Mouse (Mus musculus): ENCODE measurements around the gene Tubb4b. TPM values are rescaled to one million over a fixed set of nuclear protein-coding genes. Genes with fewer than 3 reads are reported as not detected.

Tubb4b gene
- polyA plus RNA-seq, 1 experiment from 2014 or later, result 512 TPM

- no peak for ATAC-seq (ENCODE audit: insufficient number of reproducible peaks, insufficient read depth, low FRiP score, low read depth)
- no peaks in the 10 kb centered on the region for H3K27me3 ChIP-seq (ENCODE audit: control insufficient read depth, insufficient read depth, low read length)
- peak overlapping the region; percentile 15; the same call in 1 of the 2 replicates for H3K27ac ChIP-seq (ENCODE audit: low read length)
- H3K4me3 ChIP-seq (ENCODE audit: low read depth, low read length), result no peak overlapping the region
- no peak overlapping the region for H3K9ac ChIP-seq (replicated peaks; ENCODE audit: low read depth, low read length)
- H3K36me3 ChIP-seq (ENCODE audit: control insufficient read depth, insufficient read depth, low read length), result no peaks in the 10 kb centered on the region
- 62% methylated on average over 8 of the region's 8 CpGs for WGBS
- H3K4me2 ChIP-seq (replicated peaks; ENCODE audit: low read depth, low read length), result no peak overlapping the region
- H3K4me1 ChIP-seq (ENCODE audit: control insufficient read depth, insufficient read depth, low read length), result peaks cover 24% of the 10 kb centered on the region
- no peaks in the 10 kb centered on the region for H3K9me3 ChIP-seq (ENCODE audit: control insufficient read depth, low read depth, low read length)
These were observed 51.9 kb downstream of the Tubb4b start for GRCm38 (mm10) chr2:25172629-25173028.

Other genes starting within 250 kb of the Tubb4b start
- 114 and 129 TPM in 2 replicates for gene Mrpl41, start 249.6 kb downstream of the Tubb4b start, polyA plus RNA-seq (2014; fragmentation: Nextera tagmentation; extraction: Ambion mirVana)
- gene Pnpla7, start 248.7 kb downstream of the Tubb4b start, polyA plus RNA-seq (2014; fragmentation: Nextera tagmentation; extraction: Ambion mirVana), result 5.2 and 6.5 TPM in 2 replicates
- gene Nsmf, start 170.3 kb downstream of the Tubb4b start, polyA plus RNA-seq (2014; fragmentation: Nextera tagmentation; extraction: Ambion mirVana), result 59.5 and 60.3 TPM in 2 replicates
- gene Entpd8, start 144.4 kb downstream of the Tubb4b start, polyA plus RNA-seq (2014; fragmentation: Nextera tagmentation; extraction: Ambion mirVana), result 0.26 and 0.53 TPM in 2 replicates
- 2.3 and 5.0 TPM in 2 replicates for gene Noxa1, start 129.6 kb downstream of the Tubb4b start, polyA plus RNA-seq (2014; fragmentation: Nextera tagmentation; extraction: Ambion mirVana)
- gene Nrarp, start 43.9 kb downstream of the Tubb4b start, polyA plus RNA-seq (2014; fragmentation: Nextera tagmentation; extraction: Ambion mirVana), result 8.0 and 8.9 TPM in 2 replicates
- gene Tor4a, start 27.8 kb downstream of the Tubb4b start, polyA plus RNA-seq (2014; fragmentation: Nextera tagmentation; extraction: Ambion mirVana), result 12.8 and 15.8 TPM in 2 replicates
- gene Nelfb, start 13.2 kb downstream of the Tubb4b start, polyA plus RNA-seq (2014; fragmentation: Nextera tagmentation; extraction: Ambion mirVana), result 102 TPM in 2 replicates
- gene Stpg3, start 10.1 kb downstream of the Tubb4b start, polyA plus RNA-seq (2014; fragmentation: Nextera tagmentation; extraction: Ambion mirVana), result not detected in 2 replicates
- gene Fam166a, start 6.0 kb downstream of the Tubb4b start, polyA plus RNA-seq (2014; fragmentation: Nextera tagmentation; extraction: Ambion mirVana), result not detected in 2 replicates
- 0.14 TPM in 1 of 2 replicates, not detected in the other for gene Slc34a3, start 9.7 kb upstream of the Tubb4b start, polyA plus RNA-seq (2014; fragmentation: Nextera tagmentation; extraction: Ambion mirVana)
- not detected in 2 replicates for gene Rnf224, start 12.1 kb upstream of the Tubb4b start, polyA plus RNA-seq (2014; fragmentation: Nextera tagmentation; extraction: Ambion mirVana)
- 10.9 and 11.9 TPM in 2 replicates for gene Rnf208, start 17.6 kb upstream of the Tubb4b start, polyA plus RNA-seq (2014; fragmentation: Nextera tagmentation; extraction: Ambion mirVana)
- gene Cysrt1, start 17.8 kb upstream of the Tubb4b start, polyA plus RNA-seq (2014; fragmentation: Nextera tagmentation; extraction: Ambion mirVana), result 0.49 and 1.0 TPM in 2 replicates
- 5.9 and 8.5 TPM in 2 replicates for gene AL732309.1, start 22.2 kb upstream of the Tubb4b start, polyA plus RNA-seq (2014; fragmentation: Nextera tagmentation; extraction: Ambion mirVana)
- gene Tmem203, start 30.7 kb upstream of the Tubb4b start, polyA plus RNA-seq (2014; fragmentation: Nextera tagmentation; extraction: Ambion mirVana), result 14.7 and 16.8 TPM in 2 replicates
- 6.2 and 8.5 TPM in 2 replicates for gene Tprn, start 37.9 kb upstream of the Tubb4b start, polyA plus RNA-seq (2014; fragmentation: Nextera tagmentation; extraction: Ambion mirVana)
- 241 and 246 TPM in 2 replicates for gene Ssna1, start 47.7 kb upstream of the Tubb4b start, polyA plus RNA-seq (2014; fragmentation: Nextera tagmentation; extraction: Ambion mirVana)
- gene Anapc2, start 47.8 kb upstream of the Tubb4b start, polyA plus RNA-seq (2014; fragmentation: Nextera tagmentation; extraction: Ambion mirVana), result 108 and 116 TPM in 2 replicates
- not detected in 2 replicates for gene Tmem210, start 63.4 kb upstream of the Tubb4b start, polyA plus RNA-seq (2014; fragmentation: Nextera tagmentation; extraction: Ambion mirVana)
- 1.9 and 3.4 TPM in 2 replicates for gene Lrrc26, start 65.2 kb upstream of the Tubb4b start, polyA plus RNA-seq (2014; fragmentation: Nextera tagmentation; extraction: Ambion mirVana)
- 1.8 and 3.2 TPM in 2 replicates for gene Grin1, start 94.5 kb upstream of the Tubb4b start, polyA plus RNA-seq (2014; fragmentation: Nextera tagmentation; extraction: Ambion mirVana)
- gene Man1b1, start 107.6 kb upstream of the Tubb4b start, polyA plus RNA-seq (2014; fragmentation: Nextera tagmentation; extraction: Ambion mirVana), result 98.7 and 111 TPM in 2 replicates
- 16.8 and 19.5 TPM in 2 replicates for gene Dpp7, start 131.7 kb upstream of the Tubb4b start, polyA plus RNA-seq (2014; fragmentation: Nextera tagmentation; extraction: Ambion mirVana)
- 21.9 and 27.2 TPM in 2 replicates for gene Uap1l1, start 141.0 kb upstream of the Tubb4b start, polyA plus RNA-seq (2014; fragmentation: Nextera tagmentation; extraction: Ambion mirVana)
- 31.3 and 36.4 TPM in 2 replicates for gene Sapcd2, start 147.6 kb upstream of the Tubb4b start, polyA plus RNA-seq (2014; fragmentation: Nextera tagmentation; extraction: Ambion mirVana)
- gene Entpd2, start 171.2 kb upstream of the Tubb4b start, polyA plus RNA-seq (2014; fragmentation: Nextera tagmentation; extraction: Ambion mirVana), result 8.0 and 9.0 TPM in 2 replicates
- gene Npdc1, start 174.6 kb upstream of the Tubb4b start, polyA plus RNA-seq (2014; fragmentation: Nextera tagmentation; extraction: Ambion mirVana), result 48.3 and 53.7 TPM in 2 replicates
- 0.12 TPM in 1 of 2 replicates, not detected in the other for gene Fut7, start 198.6 kb upstream of the Tubb4b start, polyA plus RNA-seq (2014; fragmentation: Nextera tagmentation; extraction: Ambion mirVana)
- gene Abca2, start 204.0 kb upstream of the Tubb4b start, polyA plus RNA-seq (2014; fragmentation: Nextera tagmentation; extraction: Ambion mirVana), result 5.4 and 6.4 TPM in 2 replicates
- 7.2 and 9.0 TPM in 2 replicates for gene Clic3, start 232.1 kb upstream of the Tubb4b start, polyA plus RNA-seq (2014; fragmentation: Nextera tagmentation; extraction: Ambion mirVana)
- gene Paxx, start 236.4 kb upstream of the Tubb4b start, polyA plus RNA-seq (2014; fragmentation: Nextera tagmentation; extraction: Ambion mirVana), result 30.3 and 34.2 TPM in 2 replicates
- 5.3 and 6.4 TPM in 2 replicates for gene Ptgds, start 245.3 kb upstream of the Tubb4b start, polyA plus RNA-seq (2014; fragmentation: Nextera tagmentation; extraction: Ambion mirVana)